Mouse (Mus musculus) CH12.LX (cell line): Measurements from ENCODE around the gene Dgka. TPM values are rescaled to one million over a fixed set of nuclear protein-coding genes. Genes with fewer than 3 reads are reported as not detected.

Source experiments
- DNase-seq: peaks from one replicate; pipeline ENCODE4 v3.0.0-alpha.2; 2013; ENCODE audit errors: extremely low read depth
- H3K27ac ChIP-seq: 2 replicates; pipeline ENCODE4 v1.5.1; 2012; ENCODE audit warnings: low read depth, mild to moderate bottlenecking, control low read depth, moderate library complexity; ENCODE audit not compliant: insufficient read depth
- H3K27me3 ChIP-seq: replicated peaks from 2 replicates; pipeline ENCODE3; 2012; ENCODE audit warnings: inconsistent platforms
- H3K36me3 ChIP-seq, 2 experiments: replicated peaks in 1 of 2; 2 replicates each; pipeline versions ENCODE3 to v1.6.1; 2012; ENCODE audit warnings: inconsistent platforms in 1 of 2, low read length in 1 of 2, mild to moderate bottlenecking in 1 of 2, mixed read lengths in 1 of 2, moderate library complexity in 1 of 2; ENCODE audit not compliant: control insufficient read depth in 1 of 2, insufficient read depth in 1 of 2
- H3K4me1 ChIP-seq, 2 experiments: 2 replicates each; pipeline ENCODE4 v1.6.1; 2012; ENCODE audit warnings: inconsistent platforms in 1 of 2, moderate library complexity in 1 of 2; ENCODE audit not compliant: insufficient read depth in 2 of 2, control insufficient read depth in 1 of 2
- H3K4me2 ChIP-seq: 2 replicates; pipeline ENCODE4 v1.6.1; 2012; ENCODE audit warnings: low read depth, mild to moderate bottlenecking, control low read depth; ENCODE audit not compliant: poor library complexity, insufficient read depth, severe bottlenecking
- H3K4me3 ChIP-seq, 3 experiments: fragments of 150-350 bp in 1 of 3; sonication (generic) in 1 of 3; replicated peaks in 1 of 3; 2 replicates each; pipeline versions ENCODE3 to v1.5.1; 2011 to 2012; ENCODE audit warnings: low read depth in 2 of 3, low read length in 2 of 3, mild to moderate bottlenecking in 2 of 3, moderate library complexity in 2 of 3, control low read depth in 1 of 3, improper control_type of control experiment in 1 of 3, inconsistent platforms in 1 of 3, mixed read lengths in 1 of 3; ENCODE audit not compliant: poor library complexity in 1 of 3
- H3K79me2 ChIP-seq: replicated peaks from 2 replicates; pipeline ENCODE4 v1.6.1; 2012; ENCODE audit warnings: mild to moderate bottlenecking, moderate library complexity; ENCODE audit not compliant: control insufficient read depth, poor library complexity, insufficient read depth, severe bottlenecking; ENCODE audit errors: extremely low read depth
- H3K9ac ChIP-seq: 2 replicates; pipeline ENCODE4 v1.6.1; 2012; ENCODE audit warnings: low read depth, mild to moderate bottlenecking, control low read depth, moderate library complexity; ENCODE audit not compliant: insufficient read depth
- H3K9me3 ChIP-seq: replicated peaks from 2 replicates; pipeline ENCODE3; 2012; ENCODE audit warnings: low read length, inconsistent platforms, mixed read lengths
- CHD1 ChIP-seq: IDR thresholded peaks from 2 replicates; pipeline ENCODE4 v1.6.1; 2012; ENCODE audit warnings: low read depth, low read length, improper control_type of control experiment, inconsistent platforms
- CTCF ChIP-seq, 2 experiments: IDR thresholded peaks in 1 of 2; conservative IDR thresholded peaks in 1 of 2; 2 replicates each; pipeline ENCODE4 v1.5.1; 2011 to 2012; ENCODE audit warnings: low read depth in 2 of 2, low read length in 2 of 2, improper control_type of control experiment in 1 of 2, inconsistent platforms in 1 of 2, mild to moderate bottlenecking in 1 of 2, moderate library complexity in 1 of 2
- E2F4 ChIP-seq: IDR thresholded peaks from 2 replicates; pipeline ENCODE4 v1.6.1; 2011; ENCODE audit warnings: low read depth, low read length, improper control_type of control experiment; ENCODE audit not compliant: insufficient replicate concordance
- ELF1 ChIP-seq: IDR thresholded peaks from 2 replicates; pipeline ENCODE4 v1.6.1; 2014; ENCODE audit warnings: low read depth, mild to moderate bottlenecking, inconsistent platforms, low read length, improper control_type of control experiment
- EP300 ChIP-seq: IDR thresholded peaks from 2 replicates; pipeline ENCODE4 v1.6.1; 2011; ENCODE audit warnings: low read length, improper control_type of control experiment
- ETS1 ChIP-seq: conservative IDR thresholded peaks from 2 replicates; pipeline ENCODE4 v1.6.1; 2012; ENCODE audit warnings: low read depth, mild to moderate bottlenecking, inconsistent platforms, low read length, improper control_type of control experiment, moderate library complexity
- GABPA ChIP-seq: IDR thresholded peaks from 2 replicates; pipeline ENCODE4 v1.6.1; 2012; ENCODE audit warnings: low read depth, low read length, improper control_type of control experiment, inconsistent platforms; ENCODE audit not compliant: insufficient replicate concordance
- HCFC1 ChIP-seq: IDR thresholded peaks from 2 replicates; pipeline ENCODE4 v1.6.1; 2012; ENCODE audit warnings: low read depth, mild to moderate bottlenecking, inconsistent platforms, low read length, improper control_type of control experiment
- IRF4 ChIP-seq: IDR thresholded peaks from 2 replicates; pipeline ENCODE4 v1.6.1; 2014; ENCODE audit warnings: low read depth, mild to moderate bottlenecking, inconsistent platforms, low read length, improper control_type of control experiment
- MAZ ChIP-seq: IDR thresholded peaks from 2 replicates; pipeline ENCODE4 v1.6.1; 2012; ENCODE audit warnings: low read depth, mild to moderate bottlenecking, inconsistent platforms, low read length, improper control_type of control experiment, moderate library complexity
- MXI1 ChIP-seq: IDR thresholded peaks from 2 replicates; pipeline ENCODE4 v1.6.1; 2011; ENCODE audit warnings: mild to moderate bottlenecking, low read depth, low read length, improper control_type of control experiment
- NELFE ChIP-seq: IDR thresholded peaks from 2 replicates; pipeline ENCODE4 v1.6.1; 2011; ENCODE audit warnings: low read depth, low read length, improper control_type of control experiment
- POLR2A ChIP-seq: IDR thresholded peaks from 2 replicates; pipeline ENCODE4 v1.6.1; 2011; ENCODE audit warnings: low read depth, mild to moderate bottlenecking, improper control_type of control experiment, low read length
- POLR2AphosphoS2 ChIP-seq: IDR thresholded peaks from 2 replicates; pipeline ENCODE4 v1.6.1; 2011; ENCODE audit warnings: low read depth, low read length, improper control_type of control experiment
- RAD21 ChIP-seq: IDR thresholded peaks from 2 replicates; pipeline ENCODE4 v1.6.1; 2011; ENCODE audit warnings: low read depth, mild to moderate bottlenecking, low read length, improper control_type of control experiment, moderate library complexity
- SIN3A ChIP-seq: IDR thresholded peaks from 2 replicates; pipeline ENCODE4 v1.6.1; 2012; ENCODE audit warnings: low read length, improper control_type of control experiment, inconsistent platforms
- SMC3 ChIP-seq: IDR thresholded peaks from 2 replicates; pipeline ENCODE4 v1.6.1; 2011; ENCODE audit warnings: low read depth, low read length, improper control_type of control experiment
- TBP ChIP-seq: conservative IDR thresholded peaks from 2 replicates; pipeline ENCODE4 v1.6.1; 2011; ENCODE audit warnings: low read depth, low read length, improper control_type of control experiment
- TCF12 ChIP-seq: IDR thresholded peaks from 2 replicates; pipeline ENCODE4 v1.6.1; 2014; ENCODE audit warnings: low read depth, mild to moderate bottlenecking, inconsistent platforms, low read length, improper control_type of control experiment
- UBTF ChIP-seq: IDR thresholded peaks from 2 replicates; pipeline ENCODE4 v1.6.1; 2012; ENCODE audit warnings: low read depth, mild to moderate bottlenecking, inconsistent platforms, low read length, improper control_type of control experiment, moderate library complexity
- USF1 ChIP-seq: IDR thresholded peaks from 2 replicates; pipeline ENCODE4 v1.6.1; 2014; ENCODE audit warnings: low read depth, mild to moderate bottlenecking, inconsistent platforms, low read length, improper control_type of control experiment
- USF2 ChIP-seq: conservative IDR thresholded peaks from 2 replicates; pipeline ENCODE4 v1.6.1; 2011; ENCODE audit warnings: low read depth, low read length, improper control_type of control experiment
- ZC3H11A ChIP-seq: IDR thresholded peaks from 2 replicates; pipeline ENCODE4 v1.6.1; 2012; ENCODE audit warnings: low read depth, mild to moderate bottlenecking, inconsistent platforms, low read length, improper control_type of control experiment
- ZMIZ1 ChIP-seq: IDR thresholded peaks from 2 replicates; pipeline ENCODE4 v1.6.1; 2012; ENCODE audit warnings: low read depth, mild to moderate bottlenecking, inconsistent platforms, low read length, improper control_type of control experiment
- dilution Hi-C: fragments of 300-500 bp; cut with MboI; formaldehyde crosslinking; loops from 2 replicates; pipeline ENCODE4 v1.14.3; 2020; ENCODE audit warnings: low sequenced_read_pairs; ENCODE audit not compliant: extremely low pct_unique_long_range_greater_than_20kb, extremely low pct_ligation_motif_present
- in situ Hi-C: fragments of 300-500 bp; cut with MboI; formaldehyde crosslinking; loops from 3 replicates; pipeline ENCODE4 v1.14.3; 2019; ENCODE audit warnings: low sequenced_read_pairs, low pct_ligation_motif_present, low pct_unique_long_range_greater_than_20kb, mixed read lengths
- polyA plus RNA-seq: library from polyadenylated mRNA; unstranded; fragments of >175 nt; gene quantifications from 2 replicates; pipeline ENCODE4 v1.2.1, GENCODE M21; 2012; ENCODE audit warnings: low read depth; ENCODE audit not compliant: insufficient read length
- total RNA-seq, 2 experiments: library from RNA; depleted of rRNA; stranded (reverse); fragments of 300-350 nt in 1 of 2; fragments of >200 nt in 1 of 2; gene quantifications; 2 replicates each; pipeline ENCODE4 v1.2.3; 2012 to 2014

Gene Dgka
- total and polyA plus RNA-seq, 3 experiments, result 3.4 to 9.0 (median 6.6) TPM

GRCm38 (mm10) chr10:128747646-128748251 is 3.1 kb upstream of the Dgka start, which contains the start of gene Pym1:
Pym1 (plus strand) TSS chr10:128747889.
- in situ Hi-C loops (no loop called here), dilution Hi-C loops (no loop called here)
- Histone ChIP-seq H3K4me1 (peaks cover 8 to 50% of the 10 kb centered on the region in 2 experiments), H3K27ac (peak within 1 kb of the TSS; percentile 92), H3K27me3 (peaks cover 3% of the 10 kb centered on the region), H3K79me2 (peaks cover 44% of the 10 kb centered on the region), H3K9ac (peak within 1 kb of the TSS; percentile 86), H3K4me2 (peak within 1 kb of the TSS; percentile 92), H3K4me3 (peak within 1 kb of the TSS; percentile 79 to 96 (median 80)), H3K9me3 (no peaks in the 10 kb centered on the region), H3K36me3 (peaks cover 0 to 22% of the 10 kb centered on the region in 2 experiments)
- peak; percentile 29; the same call in 1 of the 2 replicates for TF ChIP-seq UBTF
- 0 out of 2 replicates have a peak, but pooled peaks have one; percentile 11 for TF ChIP-seq IRF4
- peak; percentile 15 for TF ChIP-seq SIN3A
- no peak for TF ChIP-seq USF1
- TF ChIP-seq TBP, result peak; percentile 55; the same call in 1 of the 2 replicates
- TF ChIP-seq ZC3H11A, result no peak
- TF ChIP-seq GABPA, result no peak
- peak; percentile 50; the same call in 1 of the 2 replicates for TF ChIP-seq HCFC1
- no peak for TF ChIP-seq MAZ
- 0 out of 2 replicates have a peak, but pooled peaks have one; percentile 28 for TF ChIP-seq POLR2AphosphoS2
- TF ChIP-seq USF2, result no peak
- TF ChIP-seq TCF12, result peak; percentile 56; the same call in 1 of the 2 replicates
- no peak for TF ChIP-seq CTCF (conservative IDR thresholded peaks at IDR 0.05 in 1 of 2, IDR thresholded peaks at IDR 0.05 in 1 of 2; ENCODE audit: low read depth in 2 of 2, low read length in 2 of 2)
- no peak for TF ChIP-seq ETS1
- no peak for TF ChIP-seq EP300
- TF ChIP-seq SMC3, result no peak
- no peak for TF ChIP-seq CHD1
- TF ChIP-seq ZMIZ1, result no peak; the same call in 1 of the 2 replicates
- no peak for TF ChIP-seq E2F4
- TF ChIP-seq ELF1, result 0 out of 2 replicates have a peak, but pooled peaks have one; percentile 19
- peak; percentile 72 for TF ChIP-seq POLR2A
- 0 out of 2 replicates have a peak, but pooled peaks have one; percentile 7 for TF ChIP-seq MXI1
- TF ChIP-seq RAD21, result no peak
- peak; percentile 40; the same call in 1 of the 2 replicates for TF ChIP-seq NELFE
- DNase-seq, result peak; percentile 89
